Mouse (Mus musculus): ENCODE data around the gene Ros1.

The Ros1 gene

DNA sequence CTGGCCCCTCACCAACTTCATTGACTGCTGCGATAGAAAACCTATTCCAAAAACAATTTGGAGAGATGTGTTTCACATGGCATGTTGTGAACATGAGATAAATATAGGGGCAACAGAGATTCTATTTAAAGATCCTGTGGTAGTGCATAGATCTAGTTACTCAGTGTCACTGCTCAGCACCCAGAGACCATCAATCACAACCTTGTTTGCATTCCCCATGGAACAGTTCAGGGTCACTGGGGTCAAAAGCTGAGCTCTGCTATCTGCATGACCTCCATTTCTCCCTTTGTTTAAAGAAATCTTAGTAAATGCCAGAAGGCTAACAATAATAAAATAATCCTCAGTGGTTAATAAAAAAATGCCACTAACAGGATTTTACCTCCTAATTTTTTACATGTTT, 29.7 kb downstream of the Ros1 start:
- in situ Hi-C loops (cut with MboI; ENCODE audit: unreplicated experiment in 2 of 2) = no loop called here

DNA sequence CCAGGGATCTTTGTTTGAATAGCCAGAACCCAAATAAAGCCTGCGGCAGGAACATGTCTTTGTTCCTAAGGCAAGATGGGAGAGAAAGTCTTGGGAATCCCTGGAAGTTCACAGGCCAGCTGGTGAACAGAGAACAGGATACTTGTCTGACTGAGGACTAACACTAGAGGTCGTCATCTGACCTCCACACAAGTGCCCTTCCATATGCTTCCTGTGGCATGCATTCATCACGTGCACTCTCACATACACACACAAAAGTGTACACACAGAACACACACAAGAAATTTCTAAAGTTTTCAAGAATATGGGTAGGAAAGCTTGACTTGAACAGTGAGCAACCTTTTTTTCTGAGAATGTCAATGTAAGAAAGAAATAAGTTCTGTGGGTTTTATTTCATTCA, 34.4 kb downstream of the Ros1 start:
- in situ Hi-C loops (cut with MboI; ENCODE audit: unreplicated experiment in 2 of 2) = no loop called here

- in situ Hi-C loops (cut with MboI; ENCODE audit: unreplicated experiment in 2 of 2) = no loop called here
These were observed 35.3 kb downstream of the Ros1 start for GRCm38 (mm10) chr10:52159704-52160103.

DNA sequence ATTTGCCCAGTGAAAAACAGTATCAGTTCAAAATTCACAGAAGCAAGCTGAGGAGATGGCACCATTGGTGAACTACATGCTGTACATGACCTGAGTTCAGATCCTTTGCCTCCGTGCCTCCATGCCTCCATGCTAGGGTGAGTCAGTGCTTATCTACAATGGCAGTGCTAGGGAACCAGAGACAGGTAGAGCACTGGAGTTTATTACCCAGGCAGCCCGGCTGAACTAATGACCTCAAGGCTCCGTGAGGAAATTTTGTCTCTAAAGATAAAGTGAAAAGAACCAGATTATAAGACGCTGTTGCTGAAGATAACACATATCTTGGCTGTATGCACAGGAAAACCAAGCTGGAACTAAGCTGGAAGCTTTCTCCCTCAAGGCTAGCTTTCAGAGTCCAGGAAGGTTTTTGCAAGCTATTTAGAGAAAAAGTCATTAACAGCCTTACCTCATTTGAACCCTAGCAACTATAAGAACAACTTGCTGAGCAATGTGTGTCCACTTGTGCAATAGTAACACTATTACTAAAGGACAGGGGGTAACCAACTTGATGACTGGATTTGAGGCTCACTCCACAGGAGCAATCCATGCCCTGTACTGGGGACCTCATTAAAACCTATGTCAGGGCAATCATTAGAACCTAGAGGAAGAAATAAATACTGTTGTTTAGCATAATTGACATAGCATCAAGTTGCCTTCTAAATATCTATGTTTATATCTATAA, 61.5 kb downstream of the Ros1 start:
- in situ Hi-C loops (cut with MboI; ENCODE audit: unreplicated experiment in 2 of 2) = no loop called here

DNA sequence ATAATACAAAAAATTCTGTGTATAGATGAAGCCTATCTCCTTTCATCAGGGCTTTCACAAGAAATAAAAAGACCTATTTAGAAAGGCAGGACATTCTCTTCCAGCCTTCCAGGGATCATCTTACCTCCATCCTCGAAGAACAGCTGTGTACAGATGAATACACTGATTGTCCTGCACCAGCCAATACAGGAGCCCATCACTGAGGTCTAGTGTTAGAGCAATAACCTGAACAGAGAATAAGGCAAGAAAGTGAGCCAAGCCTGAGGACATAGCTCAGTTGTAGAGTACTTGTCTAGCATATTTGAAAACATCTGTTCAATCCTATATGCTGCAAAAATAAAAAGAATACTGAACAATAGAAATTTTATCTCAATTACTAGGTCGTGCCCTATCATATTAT, 64.3 kb downstream of the Ros1 start:
- in situ Hi-C loops (cut with MboI; ENCODE audit: unreplicated experiment in 2 of 2) = no loop called here

GRCm38 (mm10) chr10:52128874-52129412, 66.1 kb downstream of the Ros1 start:
- in situ Hi-C loops (cut with MboI; ENCODE audit: unreplicated experiment in 2 of 2) = no loop called here

DNA sequence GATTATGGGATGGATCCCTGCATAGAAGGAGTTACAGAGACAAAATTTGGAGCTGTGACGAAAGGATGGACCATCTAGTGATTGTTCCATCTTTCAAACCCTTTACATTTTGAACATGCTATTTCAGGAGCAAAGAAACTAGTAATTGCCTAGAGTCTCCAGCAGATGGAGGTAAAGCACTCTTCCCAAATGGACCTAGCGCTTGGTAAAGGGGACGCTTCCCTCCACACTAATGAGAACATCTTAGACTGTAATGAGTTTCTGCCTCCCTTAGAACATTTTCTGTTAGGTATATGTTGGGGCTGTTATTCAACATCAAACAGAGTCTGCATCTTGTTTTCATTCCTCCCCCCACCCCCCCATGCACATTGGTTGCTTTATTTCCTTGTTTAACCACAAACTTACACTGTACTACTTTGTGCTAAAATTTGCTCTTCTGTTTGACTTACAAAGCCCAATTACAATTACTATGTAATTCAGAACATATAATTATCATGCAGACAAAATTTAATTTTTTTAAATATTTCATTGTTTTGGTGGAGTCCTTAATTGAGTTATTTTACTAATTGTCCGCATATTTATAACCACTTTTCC, 88.8 kb downstream of the Ros1 start:
- in situ Hi-C loops (cut with MboI; ENCODE audit: unreplicated experiment in 2 of 2) = loop anchor here in 1 of 2 experiments (10.0 kb wide), 1 partner anchor 279 kb away; the partner anchor contains the start of genes Gopc and Nepn

DNA sequence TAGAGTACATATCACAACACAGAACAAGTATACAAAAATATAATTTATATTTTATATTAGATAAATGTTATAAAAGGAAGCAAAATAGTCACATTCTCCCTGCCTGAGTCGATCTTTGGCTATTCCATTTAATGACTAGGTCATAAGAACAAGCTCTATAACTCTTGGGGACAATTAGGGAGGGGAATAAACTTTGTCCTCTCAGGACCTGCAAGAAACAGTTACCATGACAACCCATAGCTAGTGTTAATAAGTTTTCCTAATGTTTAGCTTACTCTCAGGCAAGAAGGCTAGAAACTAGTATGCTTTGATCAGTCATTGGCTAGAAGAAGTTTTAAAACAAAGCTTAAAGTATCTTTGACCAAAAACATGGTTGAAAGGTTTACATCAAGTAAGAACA, 93.8 kb downstream of the Ros1 start:
- in situ Hi-C loops (cut with MboI; ENCODE audit: unreplicated experiment in 2 of 2) = loop anchor here in 1 of 2 experiments (10.0 kb wide), 1 partner anchor 284 kb away; the partner anchor contains the start of genes Gopc and Nepn

DNA sequence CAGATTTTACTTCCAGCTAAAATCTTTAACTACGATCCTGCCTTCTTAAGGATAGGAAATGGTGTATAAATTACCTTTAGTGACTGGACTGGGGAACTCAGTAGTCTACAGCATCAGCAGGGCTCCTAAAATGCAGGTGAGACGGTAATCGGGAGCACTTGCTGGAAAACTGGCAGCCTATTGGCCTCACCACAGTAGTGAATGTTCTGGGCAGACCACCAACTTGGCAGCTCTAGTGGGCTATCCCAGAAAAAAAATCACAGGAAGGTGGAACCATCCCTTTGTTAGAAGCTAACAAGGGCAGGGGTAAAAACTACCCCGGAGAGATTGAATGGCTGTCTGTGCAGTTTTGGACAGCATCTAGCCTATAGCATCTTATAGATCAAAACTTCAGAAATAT, 102.9 kb downstream of the Ros1 start:
- in situ Hi-C loops (cut with MboI; ENCODE audit: unreplicated experiment in 2 of 2) = no loop called here

DNA sequence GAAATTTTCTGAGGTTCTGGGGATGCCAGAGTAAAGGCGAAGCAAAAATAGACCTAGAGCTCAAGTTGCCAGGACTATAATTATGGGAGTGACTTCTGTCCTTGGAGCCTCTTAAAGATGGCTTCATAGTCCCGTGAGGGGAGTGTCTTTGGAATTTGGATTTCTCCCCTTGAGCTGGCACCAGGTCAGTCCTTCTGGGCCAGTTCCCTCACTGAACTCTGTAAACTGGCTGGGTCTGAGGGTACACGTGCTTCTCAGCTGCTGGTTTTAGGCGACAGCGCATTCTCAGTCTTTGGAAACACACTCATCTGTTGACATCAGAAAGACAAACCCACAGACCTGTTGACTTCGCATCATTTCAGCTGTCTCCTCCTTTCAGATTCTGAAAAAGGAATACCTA, 108.4 kb downstream of the Ros1 start:
- in situ Hi-C loops (cut with MboI; ENCODE audit: unreplicated experiment in 2 of 2) = no loop called here

GRCm38 (mm10) chr10:52072482-52072881, 122.6 kb downstream of the Ros1 start:
- in situ Hi-C loops (cut with MboI; ENCODE audit: unreplicated experiment in 2 of 2) = no loop called here

DNA sequence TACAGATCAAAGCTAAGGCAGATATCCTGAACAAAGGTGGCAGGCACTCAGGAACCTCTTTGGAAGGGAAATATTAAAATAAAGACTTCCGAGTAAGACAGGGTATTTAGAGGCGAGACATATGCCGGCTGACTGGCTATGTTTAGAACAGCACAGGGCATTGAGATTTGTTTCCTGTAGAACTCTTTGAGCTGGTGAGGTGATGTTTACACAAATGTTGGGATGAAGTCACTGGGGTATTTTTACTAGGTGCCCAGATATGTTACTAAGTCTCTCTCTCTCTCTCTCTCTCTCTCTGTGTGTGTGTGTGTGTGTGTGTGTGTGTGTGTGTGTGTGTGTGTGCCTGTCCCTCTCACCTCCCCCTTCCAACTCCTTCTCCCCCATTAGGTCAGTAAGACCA, 146.8 kb downstream of the Ros1 start:
- in situ Hi-C loops (cut with MboI; ENCODE audit: unreplicated experiment in 2 of 2) = no loop called here

GRCm38 (mm10) chr10:52043086-52043485, 152.0 kb downstream of the Ros1 start:
- in situ Hi-C loops (cut with MboI; ENCODE audit: unreplicated experiment in 2 of 2) = no loop called here

DNA sequence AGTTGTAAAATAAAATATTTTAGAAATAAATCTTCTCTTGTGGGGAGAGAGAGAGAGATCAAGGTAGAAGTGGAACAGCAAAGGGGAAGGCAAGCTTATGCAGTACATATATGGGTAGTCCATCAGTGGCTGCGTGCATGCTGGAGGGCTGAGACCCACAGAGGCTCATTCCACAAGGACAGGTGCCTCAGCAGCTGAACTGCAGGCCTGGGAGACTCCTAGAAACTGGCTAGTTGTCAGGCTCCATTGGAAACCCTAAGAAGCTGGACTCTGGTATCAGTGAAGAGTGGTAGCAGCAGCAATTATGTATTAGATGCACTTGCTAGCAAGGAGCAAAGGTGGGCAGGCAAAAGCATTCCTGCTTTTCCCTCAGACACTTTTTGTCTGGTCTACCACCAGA, 155.7 kb downstream of the Ros1 start:
- in situ Hi-C loops (cut with MboI; ENCODE audit: unreplicated experiment in 2 of 2) = no loop called here

- in situ Hi-C loops (cut with MboI; ENCODE audit: unreplicated experiment in 2 of 2) = no loop called here
These were observed 161.3 kb downstream of the Ros1 start for GRCm38 (mm10) chr10:52033729-52034128.

- in situ Hi-C loops (cut with MboI; ENCODE audit: unreplicated experiment in 2 of 2) = no loop called here
These were observed 165.5 kb downstream of the Ros1 start for GRCm38 (mm10) chr10:52029421-52030080.

DNA sequence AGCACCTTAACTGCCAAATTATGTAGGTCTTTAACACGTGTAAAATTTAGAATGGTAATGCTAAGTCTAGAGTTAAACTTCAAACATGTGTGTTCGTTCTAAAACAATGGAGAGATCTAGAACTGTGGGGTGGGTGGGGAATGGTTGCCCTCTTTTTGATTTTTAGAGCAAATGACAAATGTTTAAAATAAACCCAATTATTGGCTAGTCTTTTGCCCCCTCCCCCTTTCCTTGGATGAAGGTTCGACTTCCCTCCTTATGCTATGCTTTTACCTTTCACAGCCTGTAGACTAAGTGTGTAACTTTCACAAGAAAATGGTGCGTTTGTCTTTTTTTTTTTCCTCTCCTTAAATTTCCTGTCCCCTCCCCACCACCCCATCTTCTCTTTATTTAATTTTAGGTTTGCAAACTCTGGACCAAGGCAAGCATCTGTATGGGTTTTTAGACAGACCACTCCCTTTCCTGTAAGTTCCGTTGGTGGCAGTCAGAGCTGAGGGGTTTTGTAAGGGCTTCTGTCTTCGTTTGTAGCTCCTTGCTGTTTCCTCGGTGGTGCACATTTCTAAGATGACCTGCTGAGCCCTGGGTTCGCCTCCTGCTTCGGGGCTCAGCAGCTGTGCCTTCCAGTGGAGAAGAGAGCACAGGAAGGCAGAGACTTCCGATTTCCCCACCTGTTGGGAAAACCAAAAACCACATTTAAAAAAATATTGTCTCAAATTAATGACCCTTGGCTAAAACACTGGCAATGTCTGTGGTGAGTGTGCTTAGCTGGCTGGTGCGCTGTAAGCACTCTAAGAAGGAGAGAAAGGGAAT, 166.3 kb downstream of the Ros1 start:
- in situ Hi-C loops (cut with MboI; ENCODE audit: unreplicated experiment in 2 of 2) = no loop called here

GRCm38 (mm10) chr10:52027161-52028035, 167.6 kb downstream of the Ros1 start:
- in situ Hi-C loops (cut with MboI; ENCODE audit: unreplicated experiment in 2 of 2) = no loop called here

GRCm38 (mm10) chr10:52025821-52026220, 169.2 kb downstream of the Ros1 start:
- in situ Hi-C loops (cut with MboI; ENCODE audit: unreplicated experiment in 2 of 2) = no loop called here

GRCm38 (mm10) chr10:52025291-52025690, 169.8 kb downstream of the Ros1 start:
- in situ Hi-C loops (cut with MboI; ENCODE audit: unreplicated experiment in 2 of 2) = no loop called here

All from v-Abl transformed pro-B cells (cell line).